Mouse (Mus musculus) ES-E14 (cell line): ENCODE results near the gene Fgf11. TPM values are rescaled to one million over a fixed set of nuclear protein-coding genes. Genes with fewer than 3 reads are reported as not detected.

Experiments used
- DNase-seq: peaks from one replicate; pipeline ENCODE4 v3.0.0-alpha.2; 2013; ENCODE audit warnings: low read depth, low spot score
- H3K27ac ChIP-seq: 2 replicates; pipeline ENCODE4 v1.5.1; 2012; ENCODE audit warnings: low read depth, mild to moderate bottlenecking, low read length, moderate library complexity, mixed read lengths; ENCODE audit not compliant: poor library complexity, insufficient read depth, severe bottlenecking
- H3K36me3 ChIP-seq: 2 replicates; pipeline ENCODE4 v1.6.1; 2012; ENCODE audit warnings: mild to moderate bottlenecking, low read length, moderate library complexity, mixed read lengths; ENCODE audit not compliant: control insufficient read depth, poor library complexity, insufficient read depth, severe bottlenecking
- H3K4me1 ChIP-seq, 2 experiments: fragments of 150-350 bp in 1 of 2; sonication (generic) in 1 of 2; 2 replicates each; pipeline ENCODE4 v1.6.1; 2012; ENCODE audit warnings: low read length in 2 of 2, mild to moderate bottlenecking in 1 of 2, mixed read lengths in 1 of 2; ENCODE audit not compliant: control insufficient read depth in 2 of 2, insufficient read depth in 2 of 2, poor library complexity in 1 of 2
- H3K4me3 ChIP-seq, 2 experiments: fragments of 150-350 bp in 1 of 2; sonication (generic) in 1 of 2; 2 replicates each; pipeline ENCODE4 v1.5.1; 2012; ENCODE audit warnings: low read length in 2 of 2, low read depth in 1 of 2, mild to moderate bottlenecking in 1 of 2, mixed read lengths in 1 of 2; ENCODE audit not compliant: insufficient read depth in 1 of 2, poor library complexity in 1 of 2, severe bottlenecking in 1 of 2
- H3K9ac ChIP-seq: 2 replicates; pipeline ENCODE4 v1.6.1; 2012; ENCODE audit warnings: low read depth, mild to moderate bottlenecking, low read length, mixed read lengths; ENCODE audit not compliant: poor library complexity, insufficient read depth, severe bottlenecking
- H3K9me3 ChIP-seq: fragments of 150-350 bp; sonication (generic); 2 replicates; pipeline ENCODE4 v1.6.1; 2012; ENCODE audit warnings: low read depth, mild to moderate bottlenecking, low read length; ENCODE audit not compliant: control insufficient read depth, insufficient read depth
- CHD2 ChIP-seq: IDR thresholded peaks from 2 replicates; pipeline ENCODE4 v1.6.1; 2014; ENCODE audit warnings: mild to moderate bottlenecking, low read depth, low read length, inconsistent platforms
- HCFC1 ChIP-seq: IDR thresholded peaks from 2 replicates; pipeline ENCODE4 v1.6.1; 2012; ENCODE audit warnings: low read length, inconsistent platforms, borderline replicate concordance; ENCODE audit not compliant: insufficient read depth
- MAFK ChIP-seq: IDR thresholded peaks from 2 replicates; pipeline ENCODE4 v1.6.1; 2014; ENCODE audit warnings: mild to moderate bottlenecking, low read depth, low read length, inconsistent platforms; ENCODE audit not compliant: insufficient read depth
- ZC3H11A ChIP-seq: IDR thresholded peaks from 2 replicates; pipeline ENCODE4 v1.6.1; 2012; ENCODE audit warnings: low read depth, mild to moderate bottlenecking, inconsistent platforms, low read length, borderline replicate concordance
- ZNF384 ChIP-seq: IDR thresholded peaks from 2 replicates; pipeline ENCODE4 v1.6.1; 2012; ENCODE audit warnings: low read depth, low read length, inconsistent platforms
- in situ Hi-C, 2 experiments: fragments of 600-800 bp; cut with MboI; formaldehyde crosslinking; loops; one replicate each; pipeline ENCODE4 v1.15.1; 2025; ENCODE audit warnings: low sequenced_read_pairs in 2 of 2, inconsistent platforms in 1 of 2; ENCODE audit not compliant: unreplicated experiment in 2 of 2
- total RNA-seq: library from RNA; depleted of rRNA; stranded (reverse); fragments of 300-350 nt; gene quantifications from 2 replicates; pipeline ENCODE4 v1.2.3, GENCODE M21; 2012

Gene Fgf11
- total RNA-seq, 1 experiment, result 0.31 TPM

GRCm38 (mm10) chr11:69816520-69816919, 14.9 kb upstream of the Fgf11 start:
- H3K9ac ChIP-seq, result no peak overlapping the region
- H3K27ac ChIP-seq, result no peak overlapping the region
- no peaks in the 10 kb centered on the region for H3K9me3 ChIP-seq
- H3K4me1 ChIP-seq, result peaks cover 2 to 7% of the 10 kb centered on the region in 2 experiments; a peak in 1 of 4 replicates
- no peak for TF ChIP-seq CHD2
- TF ChIP-seq MAFK, result no peak
- TF ChIP-seq ZNF384, result no peak
- TF ChIP-seq HCFC1, result no peak
- TF ChIP-seq ZC3H11A, result no peak
- H3K36me3 ChIP-seq, result no peaks in the 10 kb centered on the region
- no peak overlapping the region for H3K4me3 ChIP-seq
- in situ Hi-C loops, result no loop called here
- DNase-seq, result no peak

- in situ Hi-C loops, result no loop called here
- DNase-seq, result no peak
- Histone ChIP-seq H3K36me3 (no peaks in the 10 kb centered on the region), H3K27ac (no peak within 1 kb of the TSS), H3K4me3 (no peak within 1 kb of the TSS), H3K4me1 (peaks cover 2 to 7% of the 10 kb centered on the region in 2 experiments; a peak in 1 of 4 replicates), H3K9ac (no peak within 1 kb of the TSS), H3K9me3 (no peaks in the 10 kb centered on the region)
- TF ChIP-seq ZNF384, result no peak
- TF ChIP-seq HCFC1, result no peak
- no peak for TF ChIP-seq ZC3H11A
- TF ChIP-seq MAFK, result no peak
- no peak for TF ChIP-seq CHD2
These were observed 13.5 kb upstream of the Fgf11 start, which contains the start of gene Gm39566 for GRCm38 (mm10) chr11:69815155-69815554. Gene Gm39566, minus strand, starts transcription at chr11:69815298.

- no peak for TF ChIP-seq CHD2
- no peak for TF ChIP-seq ZC3H11A
- TF ChIP-seq MAFK, result no peak
- TF ChIP-seq HCFC1, result no peak
- no peak for TF ChIP-seq ZNF384
- Histone ChIP-seq H3K9ac (no peak overlapping the region), H3K36me3 (no peaks in the 10 kb centered on the region), H3K27ac (no peak overlapping the region), H3K4me1 (peaks cover 0 to 2% of the 10 kb centered on the region in 2 experiments; a peak in 1 of 4 replicates), H3K4me3 (no peak overlapping the region), H3K9me3 (no peaks in the 10 kb centered on the region)
- in situ Hi-C loops, result no loop called here
- DNase-seq, result no peak
These were observed 8.6 kb upstream of the Fgf11 start for GRCm38 (mm10) chr11:69810280-69810679.

- no peak for TF ChIP-seq MAFK
- peaks cover 3 to 7% of the 10 kb centered on the region in 2 experiments; a peak in 3 of 4 replicates for H3K4me1 ChIP-seq
- no peak overlapping the region for H3K27ac ChIP-seq
- no peak overlapping the region for H3K4me3 ChIP-seq
- H3K9ac ChIP-seq, result no peak overlapping the region
- in situ Hi-C loops, result loop anchor here in 1 of 2 experiments (10.0 kb wide), 1 partner anchor 67 kb away; the partner anchor contains the start of gene Tmem95
- DNase-seq, result no peak
- H3K36me3 ChIP-seq, result no peaks in the 10 kb centered on the region; the same call in 1 of the 2 replicates
- H3K9me3 ChIP-seq, result no peaks in the 10 kb centered on the region
These were observed 6.0 kb upstream of the Fgf11 start for GRCm38 (mm10) chr11:69807641-69808040.

- TF ChIP-seq CHD2, result no peak
- TF ChIP-seq MAFK, result no peak
- TF ChIP-seq ZNF384, result no peak
- TF ChIP-seq HCFC1, result no peak
- TF ChIP-seq ZC3H11A, result no peak
- H3K9me3 ChIP-seq, result no peaks in the 10 kb centered on the region
- H3K36me3 ChIP-seq, result no peaks in the 10 kb centered on the region; the same call in 1 of the 2 replicates
- H3K4me1 ChIP-seq, result peaks cover 3 to 10% of the 10 kb centered on the region in 2 experiments; a peak in 3 of 4 replicates
- in situ Hi-C loops, result loop anchor here in 1 of 2 experiments (10.0 kb wide), 1 partner anchor 68 kb away; the partner anchor contains the start of gene Tmem95
- H3K27ac ChIP-seq, result no peak overlapping the region
- no peak for DNase-seq
- H3K9ac ChIP-seq, result no peak overlapping the region
- no peak overlapping the region for H3K4me3 ChIP-seq
These were observed 4.7 kb upstream of the Fgf11 start for GRCm38 (mm10) chr11:69806378-69806777.
